Mouse (Mus musculus): ENCODE measurements at regions not wholly inside any gene's neighbourhood (a gene's known extent, or its start where the extent isn't known, plus 50 kb on each side); places are given as distances from the start of the nearest gene placed in this dataset.
A peak's percentile ranks its signal among the peaks of the same experiment; 100 is the strongest.

- DNase-seq, result no peak
Measured at GRCm38 (mm10) chr3:35387386-35387785, 366.5 kb upstream of the Atp11b start.

- no peak for DNase-seq
Measured at GRCm38 (mm10) chr3:35392657-35393056, 361.2 kb upstream of the Atp11b start.

- no peak for DNase-seq
Measured at GRCm38 (mm10) chr3:35400213-35400612, 353.7 kb upstream of the Atp11b start.

- no peak for DNase-seq
Measured at GRCm38 (mm10) chr3:35402666-35403065, 351.2 kb upstream of the Atp11b start.

GRCm38 (mm10) chr3:35403952-35404351 lies 350.0 kb upstream of the Atp11b start:
- no peak for DNase-seq

GRCm38 (mm10) chr3:35404492-35405390 lies 349.2 kb upstream of the Atp11b start:
- peak in 1 of 2 experiments; percentile 7 for DNase-seq

- DNase-seq, result peak in 1 of 2 experiments; percentile 53
Measured at GRCm38 (mm10) chr3:35405621-35406079, 348.3 kb upstream of the Atp11b start.

GRCm38 (mm10) chr3:35437687-35438086 lies 316.2 kb upstream of the Atp11b start:
- no peak for DNase-seq

- no peak for DNase-seq
Measured at GRCm38 (mm10) chr3:35462858-35463257, 291.0 kb upstream of the Atp11b start.

GRCm38 (mm10) chr3:35464212-35464911 lies 289.5 kb upstream of the Atp11b start:
- DNase-seq, result no peak

- DNase-seq, result no peak
Measured at GRCm38 (mm10) chr3:35465956-35466355, 287.9 kb upstream of the Atp11b start.

- no peak for DNase-seq
Measured at GRCm38 (mm10) chr3:35473351-35473750, 280.6 kb upstream of the Atp11b start.

GRCm38 (mm10) chr3:35474361-35474760 lies 279.5 kb upstream of the Atp11b start:
- DNase-seq, result no peak

GRCm38 (mm10) chr3:35475326-35475725 lies 278.6 kb upstream of the Atp11b start:
- peak in 1 of 2 experiments; percentile 48 for DNase-seq

GRCm38 (mm10) chr3:35480714-35481695 lies 272.9 kb upstream of the Atp11b start:
- no peak for DNase-seq

- DNase-seq, result no peak
Measured at GRCm38 (mm10) chr3:35481841-35482240, 272.1 kb upstream of the Atp11b start.

GRCm38 (mm10) chr3:35482296-35482695 lies 271.6 kb upstream of the Atp11b start:
- DNase-seq, result peak; percentile 42 to 61

- no peak for DNase-seq
Measured at GRCm38 (mm10) chr3:35482759-35483158, 271.1 kb upstream of the Atp11b start.

GRCm38 (mm10) chr3:35496027-35496824 lies 257.7 kb upstream of the Atp11b start:
- DNase-seq, result no peak

GRCm38 (mm10) chr3:35510314-35510713 lies 243.6 kb upstream of the Atp11b start:
- DNase-seq, result no peak

GRCm38 (mm10) chr3:35516517-35516916 lies 237.4 kb upstream of the Atp11b start:
- no peak for DNase-seq

GRCm38 (mm10) chr3:35520131-35520530 lies 233.8 kb upstream of the Atp11b start:
- no peak for DNase-seq
